Mouse (Mus musculus) liver, embryonic 11.5 days (tissue): ENCODE results near the gene Lsm6. TPM values are rescaled to one million over a fixed set of nuclear protein-coding genes. Genes with fewer than 3 reads are reported as not detected.

Source experiments
- polyA plus RNA-seq: library from polyadenylated mRNA; unstranded; fragments of >200 nt; fragmentation: Nextera tagmentation; extraction: Ambion mirVana; gene quantifications from 2 replicates; pipeline ENCODE4 v1.2.1, GENCODE M21; 2014

Lsm6 gene
- polyA plus RNA-seq, 1 experiment from 2014 or later, result 224 TPM

Other genes with a start within 250 kb of the Lsm6 start
- 3.5 and 3.8 TPM in 2 replicates for gene Zfp827, start 207.3 kb upstream of the Lsm6 start, polyA plus RNA-seq